Mouse (Mus musculus) hindbrain, embryonic 15.5 days (tissue): ENCODE results near the gene Slc47a2. TPM values are rescaled to one million over a fixed set of nuclear protein-coding genes. Genes with fewer than 3 reads are reported as not detected.

ENCODE experiments used
- ATAC-seq: fragments of 200-750 bp; cut with Nextera tagmentation; 2 replicates; pipeline ENCODE4 v1.8.0; 2017; ENCODE audit warnings: low read depth, moderate number of reproducible peaks, moderate TSS enrichment; ENCODE audit not compliant: low FRiP score
- H3K27ac ChIP-seq: fragments of 300-500 bp; sonication (generic); replicated peaks from 2 replicates; pipeline ENCODE4 v1.5.1; 2015; ENCODE audit warnings: mild to moderate bottlenecking, inconsistent platforms
- H3K27me3 ChIP-seq: fragments of 300-500 bp; sonication (generic); 2 replicates; pipeline ENCODE4 v1.6.1; 2015; ENCODE audit warnings: control low read depth, inconsistent platforms
- H3K36me3 ChIP-seq: fragments of 300-500 bp; sonication (generic); 2 replicates; pipeline ENCODE4 v1.6.1; 2015; ENCODE audit warnings: control low read depth, inconsistent platforms
- H3K4me1 ChIP-seq: fragments of 300-500 bp; sonication (generic); replicated peaks from 2 replicates; pipeline ENCODE4 v1.6.1; 2015; ENCODE audit warnings: control low read depth, inconsistent platforms
- H3K4me2 ChIP-seq: fragments of 300-500 bp; sonication (generic); 2 replicates; pipeline ENCODE4 v1.6.1; 2015; ENCODE audit warnings: moderate library complexity, mild to moderate bottlenecking, inconsistent platforms
- H3K4me3 ChIP-seq: fragments of 300-500 bp; sonication (generic); 2 replicates; pipeline ENCODE4 v1.5.1; 2015; ENCODE audit warnings: mild to moderate bottlenecking, inconsistent platforms
- H3K9ac ChIP-seq: fragments of 300-500 bp; sonication (generic); 2 replicates; pipeline ENCODE4 v1.6.1; 2015; ENCODE audit warnings: inconsistent platforms
- H3K9me3 ChIP-seq: fragments of 300-500 bp; sonication (generic); 2 replicates; pipeline ENCODE4 v1.6.1; 2016; ENCODE audit warnings: control low read depth, inconsistent platforms
- WGBS: fragments of 180-500 bp; shearing (Covaris S2); methylation state at CpG from one replicate; pipeline ENCODE4 v1.1.7; 2015; 5-methylcytosine and 5-hydroxymethylcytosine counted together
- polyA plus RNA-seq: library from polyadenylated mRNA; unstranded; fragments of >200 nt; fragmentation: Nextera tagmentation; extraction: Ambion mirVana; gene quantifications from 2 replicates; pipeline ENCODE4 v1.2.1, GENCODE M21; 2015

Gene Slc47a2
- polyA plus RNA-seq, 1 experiment from 2014 or later: not detected

DNA sequence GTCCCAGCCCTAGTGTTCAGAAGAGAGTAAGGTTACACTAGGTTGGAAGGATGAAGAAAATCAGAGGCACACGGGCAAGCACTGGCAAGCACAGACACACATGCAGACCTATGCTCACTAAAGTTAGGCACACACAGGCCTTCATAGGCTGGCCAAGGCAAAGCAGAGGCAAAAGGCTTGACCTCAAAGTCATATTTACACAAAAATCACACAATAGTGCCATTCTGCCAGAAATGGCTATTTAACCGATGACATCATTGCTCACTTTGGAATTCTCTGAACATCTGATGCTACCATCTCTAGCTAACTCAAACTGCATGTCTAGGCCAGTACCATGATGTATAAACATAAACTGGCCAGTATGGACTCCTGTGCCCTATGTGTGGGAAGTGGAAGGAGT lies 68.7 kb downstream of the Slc47a2 start:
- WGBS: 90% methylated on average over 2 of the region's 2 CpGs
- Histone ChIP-seq H3K27ac (no peak overlapping the region), H3K9me3 (no peaks in the 10 kb centered on the region), H3K4me2 (no peak overlapping the region), H3K36me3 (no peaks in the 10 kb centered on the region), H3K9ac (no peak overlapping the region), H3K27me3 (no peaks in the 10 kb centered on the region), H3K4me1 (no peaks in the 10 kb centered on the region), H3K4me3 (no peak overlapping the region)
- ATAC-seq: no peak

DNA sequence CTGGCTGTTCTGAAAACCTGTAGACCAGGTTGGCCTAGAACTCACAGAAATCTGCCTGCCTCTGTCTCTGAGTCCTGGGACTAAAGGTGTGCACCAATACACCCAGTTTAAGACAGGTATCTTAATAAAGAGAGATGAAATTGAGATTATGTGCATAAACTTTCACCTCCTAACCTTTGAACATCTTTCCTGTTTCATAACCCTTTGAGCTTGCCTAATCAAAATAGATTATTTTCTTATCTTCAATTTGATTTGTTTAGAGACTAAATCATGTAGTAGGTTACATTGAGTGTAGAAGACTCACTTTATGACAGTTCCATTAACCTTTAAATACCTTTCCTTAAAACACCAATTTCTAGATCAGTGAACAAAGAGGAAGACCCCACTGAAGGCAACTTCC lies 71.0 kb downstream of the Slc47a2 start:
- no peak overlapping the region for H3K27ac ChIP-seq
- H3K36me3 ChIP-seq: no peaks in the 10 kb centered on the region
- no peak overlapping the region for H3K4me3 ChIP-seq
- peaks cover under 1% of the 10 kb centered on the region; the same call in 1 of the 2 replicates for H3K4me1 ChIP-seq
- H3K9me3 ChIP-seq: no peaks in the 10 kb centered on the region
- no peak overlapping the region for H3K4me2 ChIP-seq
- H3K27me3 ChIP-seq: no peaks in the 10 kb centered on the region
- no peak for ATAC-seq
- no peak overlapping the region for H3K9ac ChIP-seq

DNA sequence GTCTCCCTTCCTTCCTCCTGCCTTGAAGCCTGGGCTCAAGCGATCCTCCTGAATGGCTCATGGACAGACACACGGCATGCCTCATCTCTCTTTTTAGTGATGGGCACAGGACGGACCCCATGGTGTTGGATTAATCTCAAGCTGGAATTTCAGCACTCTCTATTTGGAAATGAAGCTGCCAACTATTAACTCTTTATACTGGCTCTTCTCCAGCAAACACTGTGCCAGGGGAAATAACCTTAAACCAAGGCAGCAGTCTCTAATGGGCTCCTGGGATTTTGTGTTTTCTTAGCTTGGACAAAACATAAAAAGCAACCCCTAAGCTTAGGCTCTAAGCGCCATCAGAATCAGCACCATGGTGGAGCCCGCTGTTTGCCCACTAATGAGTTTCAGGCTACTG lies 72.3 kb downstream of the Slc47a2 start:
- Histone ChIP-seq H3K9ac (no peak overlapping the region), H3K4me1 (peaks cover 12% of the 10 kb centered on the region), H3K4me3 (no peak overlapping the region), H3K36me3 (no peaks in the 10 kb centered on the region), H3K9me3 (no peaks in the 10 kb centered on the region), H3K4me2 (no peak overlapping the region), H3K27me3 (no peaks in the 10 kb centered on the region), H3K27ac (no peak overlapping the region)
- no peak for ATAC-seq
- 84% methylated on average over 5 of the region's 5 CpGs for whole genome bisulfite sequencing

DNA sequence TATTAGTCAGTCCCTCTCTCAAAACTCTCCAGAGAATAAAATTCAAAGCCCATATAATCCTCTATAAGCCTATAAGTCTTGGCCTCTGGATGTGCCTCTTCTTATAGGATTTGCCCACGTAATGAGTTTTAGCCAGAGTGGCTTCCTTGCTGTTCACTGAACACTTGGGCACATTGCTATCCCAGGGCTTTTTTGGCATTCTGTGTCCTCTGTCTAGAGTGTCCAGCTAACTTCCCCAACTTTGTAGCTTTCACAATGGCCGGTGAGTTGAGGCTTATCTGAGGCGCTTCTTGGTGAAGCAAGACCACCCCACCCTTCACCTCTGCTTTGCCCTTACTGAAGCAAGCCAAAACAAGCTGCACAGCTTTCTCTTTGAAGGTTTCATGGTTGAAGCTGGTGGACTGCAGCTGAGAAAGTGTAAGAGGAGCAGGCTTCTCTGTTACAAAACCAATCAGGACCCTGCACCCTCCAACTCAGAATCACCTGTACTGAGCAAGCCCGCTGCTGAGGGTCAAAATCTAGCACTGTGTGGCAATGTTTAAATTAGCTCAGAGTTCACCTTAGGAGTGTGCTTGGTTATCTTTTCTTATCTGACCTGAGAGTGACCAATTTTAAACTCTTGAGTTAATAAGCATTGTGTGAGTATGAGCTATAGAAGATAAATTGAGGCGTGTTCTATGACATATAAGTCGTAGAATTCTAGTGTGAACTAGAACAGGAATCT lies 73.9 kb downstream of the Slc47a2 start:
- no peaks in the 10 kb centered on the region for H3K27me3 ChIP-seq
- peaks cover 13% of the 10 kb centered on the region for H3K4me1 ChIP-seq
- WGBS: 95% methylated on average over 6 of the region's 6 CpGs
- H3K9me3 ChIP-seq: no peaks in the 10 kb centered on the region
- ATAC-seq: no peak
- no peak overlapping the region for H3K4me3 ChIP-seq
- no peak overlapping the region for H3K27ac ChIP-seq
- peaks cover 4% of the 10 kb centered on the region; the same call in 1 of the 2 replicates for H3K36me3 ChIP-seq
- no peak overlapping the region for H3K4me2 ChIP-seq
- no peak overlapping the region for H3K9ac ChIP-seq

DNA sequence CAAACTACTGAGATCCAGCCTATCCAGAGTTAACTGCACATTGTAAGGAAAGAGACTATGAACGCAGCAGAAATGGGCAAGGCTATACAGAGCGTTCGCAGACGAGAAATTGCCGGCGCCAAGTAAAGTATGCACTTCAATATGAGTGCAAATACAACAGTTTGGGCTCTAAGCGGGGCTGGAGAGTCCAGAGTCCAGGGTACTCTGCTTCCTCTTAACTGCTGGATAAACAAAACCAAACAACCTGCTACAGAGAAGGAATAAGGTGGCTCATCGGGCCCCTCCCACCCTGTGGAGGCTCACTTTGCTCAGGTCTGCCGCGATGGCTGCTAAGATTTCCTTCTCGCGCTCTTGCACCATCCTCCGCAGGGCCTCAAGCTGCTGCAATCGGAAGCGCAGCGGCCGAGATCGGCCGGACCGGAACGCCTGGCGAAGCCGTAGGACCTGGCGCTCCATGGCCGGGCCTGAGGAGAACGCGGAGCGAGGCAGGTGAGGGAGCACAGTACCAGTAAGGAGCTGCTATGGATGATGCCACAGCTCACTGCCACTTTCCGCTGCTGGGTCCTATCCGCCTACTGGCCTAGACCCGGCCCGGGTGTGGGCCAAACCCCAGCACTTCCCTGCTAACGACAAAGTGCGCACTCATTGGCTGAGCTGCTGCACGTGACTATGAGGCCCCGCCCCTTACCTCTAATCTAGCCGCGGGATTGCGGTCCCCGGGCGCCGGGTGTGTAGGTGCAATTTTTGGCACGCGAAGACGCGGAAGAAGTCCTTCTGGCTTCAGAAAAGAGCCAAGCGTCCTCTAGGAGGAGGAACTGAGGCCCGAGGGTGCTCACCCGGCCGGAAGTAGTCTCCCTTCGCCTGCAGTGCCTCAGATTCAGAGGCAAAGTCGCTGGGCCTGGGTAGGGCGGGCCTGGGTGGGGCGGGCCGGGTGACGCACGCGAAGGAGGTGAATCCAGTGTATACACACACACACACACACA lies 75.8 kb downstream of the Slc47a2 start, which contains the start of gene Aldh3a2:
Aldh3a2 (minus strand) TSS at position 914 of the 983 bp plus-strand sequence.
- Histone ChIP-seq H3K27me3 (no peaks in the 10 kb centered on the region), H3K4me3 (peak within 1 kb of the TSS; percentile 76), H3K27ac (peak within 1 kb of the TSS; percentile 96), H3K4me2 (peak within 1 kb of the TSS; percentile 63), H3K9me3 (no peaks in the 10 kb centered on the region), H3K36me3 (peaks cover 13% of the 10 kb centered on the region), H3K4me1 (peaks cover 13% of the 10 kb centered on the region), H3K9ac (peak within 1 kb of the TSS; percentile 79)
- under 1% methylated on average over 57 of the region's 58 CpGs for WGBS
- peak; percentile 100 for ATAC-seq

DNA sequence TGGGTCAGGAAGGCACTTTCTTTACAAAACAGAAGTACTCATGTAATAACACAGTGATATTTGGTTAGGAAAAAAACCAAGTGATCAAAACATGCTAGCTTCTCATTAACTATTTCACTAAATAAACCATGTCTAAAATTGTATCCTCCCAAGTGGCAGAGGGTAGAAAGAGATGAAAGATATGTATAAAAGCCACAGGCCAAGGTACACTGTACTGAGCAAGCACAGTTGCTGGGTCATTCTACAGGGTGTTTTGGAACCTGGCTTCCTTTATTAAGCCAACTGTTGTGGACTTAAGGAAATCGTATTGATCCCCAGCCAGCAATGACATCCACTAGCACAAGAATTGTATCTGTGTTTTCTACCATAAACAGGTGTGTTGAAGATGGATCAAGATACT lies 78.8 kb downstream of the Slc47a2 start:
- no peak overlapping the region for H3K27ac ChIP-seq
- ATAC-seq: no peak
- no peak overlapping the region for H3K4me2 ChIP-seq
- H3K27me3 ChIP-seq: no peaks in the 10 kb centered on the region
- H3K4me3 ChIP-seq: no peak overlapping the region
- H3K9ac ChIP-seq: no peak overlapping the region
- WGBS: 95% methylated on average over 1 of the region's 1 CpGs
- peaks cover 29% of the 10 kb centered on the region for H3K36me3 ChIP-seq
- H3K9me3 ChIP-seq: no peaks in the 10 kb centered on the region
- H3K4me1 ChIP-seq: peaks cover 13% of the 10 kb centered on the region

DNA sequence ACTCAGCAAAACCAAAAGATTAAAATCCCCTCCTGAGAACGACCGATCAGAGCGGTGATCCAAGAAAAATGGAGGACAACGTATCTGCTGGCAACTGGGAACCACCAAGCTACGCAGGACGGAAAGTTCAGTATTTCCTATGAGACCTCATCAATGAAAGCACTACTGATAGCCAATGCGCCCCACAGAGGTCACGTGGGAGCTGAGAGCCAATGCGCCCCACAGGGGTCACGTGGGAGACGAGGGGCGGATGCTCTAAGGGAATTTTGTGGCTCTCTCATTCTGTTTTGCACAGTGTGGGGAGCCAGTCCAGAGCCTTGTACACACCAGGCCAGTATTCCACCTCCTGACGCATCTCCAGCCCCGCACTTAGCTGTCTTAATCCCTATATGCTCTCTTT lies 80.1 kb downstream of the Slc47a2 start:
- Histone ChIP-seq H3K27me3 (no peaks in the 10 kb centered on the region), H3K4me3 (no peak overlapping the region), H3K9ac (no peak overlapping the region), H3K36me3 (peaks cover 40% of the 10 kb centered on the region), H3K4me2 (no peak overlapping the region), H3K9me3 (no peaks in the 10 kb centered on the region), H3K4me1 (peaks cover 13% of the 10 kb centered on the region), H3K27ac (no peak overlapping the region)
- WGBS: 96% methylated on average over 14 of the region's 14 CpGs
- ATAC-seq: no peak

DNA sequence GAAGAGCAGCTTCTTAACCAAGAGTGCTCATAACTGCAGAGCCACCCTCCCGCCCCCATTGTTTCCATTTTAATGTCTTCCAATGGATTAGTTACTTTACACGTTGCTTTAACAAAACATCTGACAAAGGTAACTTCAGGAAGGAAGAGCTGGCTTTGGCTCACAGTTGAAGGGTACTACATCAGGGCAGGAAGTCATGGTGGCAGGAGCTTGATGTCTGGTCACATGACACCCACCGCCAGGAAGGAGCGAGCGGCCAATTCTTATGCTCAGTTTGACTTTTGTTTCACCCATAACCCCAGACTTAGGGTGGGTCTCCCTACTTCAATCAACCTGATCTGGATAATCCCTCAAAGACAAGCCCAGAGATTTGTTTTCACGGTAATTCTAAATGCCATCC lies 83.6 kb downstream of the Slc47a2 start:
- ATAC-seq: no peak
- Histone ChIP-seq H3K4me1 (no peaks in the 10 kb centered on the region), H3K9ac (no peak overlapping the region), H3K36me3 (peaks cover 62% of the 10 kb centered on the region), H3K4me2 (no peak overlapping the region), H3K27ac (no peak overlapping the region), H3K27me3 (no peaks in the 10 kb centered on the region), H3K4me3 (no peak overlapping the region), H3K9me3 (no peaks in the 10 kb centered on the region)
- 95% methylated on average over 6 of the region's 6 CpGs for WGBS

DNA sequence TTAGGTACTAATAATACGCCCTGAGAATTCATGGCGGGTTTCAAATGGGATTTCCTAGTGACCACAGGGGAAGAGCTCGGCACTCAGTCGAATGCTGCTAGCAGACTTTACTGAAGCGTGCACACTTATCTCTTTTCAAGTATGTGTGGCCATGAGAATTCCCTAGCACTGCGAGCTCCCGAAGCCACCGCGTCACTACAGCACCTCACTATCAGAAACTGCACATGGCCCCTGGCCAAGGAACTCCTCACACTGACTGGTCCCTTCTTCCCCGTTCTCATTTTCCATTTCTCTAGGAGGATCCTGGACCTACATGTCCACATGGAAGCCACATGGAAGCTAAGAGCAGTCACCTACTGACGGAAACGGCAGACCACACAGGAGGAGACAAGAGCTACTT lies 89.9 kb downstream of the Slc47a2 start:
- Histone ChIP-seq H3K4me2 (no peak overlapping the region), H3K27ac (no peak overlapping the region), H3K4me1 (no peaks in the 10 kb centered on the region), H3K4me3 (no peak overlapping the region), H3K36me3 (peaks cover 52% of the 10 kb centered on the region), H3K9ac (no peak overlapping the region), H3K9me3 (no peaks in the 10 kb centered on the region), H3K27me3 (no peaks in the 10 kb centered on the region)
- WGBS: 94% methylated on average over 12 of the region's 12 CpGs
- no peak for ATAC-seq

DNA sequence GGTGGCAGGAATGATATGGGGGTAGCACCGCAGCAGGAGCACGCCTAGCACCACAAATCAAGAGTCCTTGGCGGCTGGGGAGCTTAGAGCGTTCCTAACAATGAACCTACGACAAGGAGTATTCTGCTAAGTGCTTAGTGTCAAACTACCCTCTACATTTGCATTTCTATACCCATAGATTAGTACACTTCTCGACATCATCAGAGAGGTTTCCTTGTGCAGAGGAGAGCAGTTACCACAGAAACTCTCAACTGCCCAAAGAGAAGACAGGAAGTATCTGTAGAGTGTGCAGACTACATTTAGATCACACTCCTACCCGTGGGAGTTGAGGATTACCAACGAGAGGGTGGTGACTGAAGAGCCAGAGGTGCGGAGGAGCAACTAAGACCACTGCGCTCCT lies 90.9 kb downstream of the Slc47a2 start:
- H3K4me3 ChIP-seq: no peak overlapping the region
- WGBS: 80% methylated on average over 10 of the region's 10 CpGs
- H3K27ac ChIP-seq: no peak overlapping the region
- no peak for ATAC-seq
- no peak overlapping the region for H3K4me2 ChIP-seq
- no peaks in the 10 kb centered on the region for H3K27me3 ChIP-seq
- no peaks in the 10 kb centered on the region for H3K9me3 ChIP-seq
- no peaks in the 10 kb centered on the region for H3K4me1 ChIP-seq
- H3K9ac ChIP-seq: no peak overlapping the region
- H3K36me3 ChIP-seq: peaks cover 50% of the 10 kb centered on the region
